Mouse (Mus musculus): Measurements from ENCODE around the gene Fosl1. TPM values are rescaled to one million over a fixed set of nuclear protein-coding genes. Genes with fewer than 3 reads are reported as not detected.
A peak's percentile ranks its signal among the peaks of the same experiment; 100 is the strongest.
"Not testable (repeated sequence)": the region's sequence is repeated elsewhere in the genome, so short reads cannot be mapped to it uniquely, and the experiment has no call there.

The Fosl1 gene
- polyA plus RNA-seq, 1 experiment, result 0.12 TPM

GRCm38 (mm10) chr19:5475069-5475714 lies 27.8 kb downstream of the Fosl1 start:
- 51% methylated on average over 13 of the region's 13 CpGs for WGBS
- no peak for DNase-seq (ENCODE audit: low read depth, low spot score)

DNA sequence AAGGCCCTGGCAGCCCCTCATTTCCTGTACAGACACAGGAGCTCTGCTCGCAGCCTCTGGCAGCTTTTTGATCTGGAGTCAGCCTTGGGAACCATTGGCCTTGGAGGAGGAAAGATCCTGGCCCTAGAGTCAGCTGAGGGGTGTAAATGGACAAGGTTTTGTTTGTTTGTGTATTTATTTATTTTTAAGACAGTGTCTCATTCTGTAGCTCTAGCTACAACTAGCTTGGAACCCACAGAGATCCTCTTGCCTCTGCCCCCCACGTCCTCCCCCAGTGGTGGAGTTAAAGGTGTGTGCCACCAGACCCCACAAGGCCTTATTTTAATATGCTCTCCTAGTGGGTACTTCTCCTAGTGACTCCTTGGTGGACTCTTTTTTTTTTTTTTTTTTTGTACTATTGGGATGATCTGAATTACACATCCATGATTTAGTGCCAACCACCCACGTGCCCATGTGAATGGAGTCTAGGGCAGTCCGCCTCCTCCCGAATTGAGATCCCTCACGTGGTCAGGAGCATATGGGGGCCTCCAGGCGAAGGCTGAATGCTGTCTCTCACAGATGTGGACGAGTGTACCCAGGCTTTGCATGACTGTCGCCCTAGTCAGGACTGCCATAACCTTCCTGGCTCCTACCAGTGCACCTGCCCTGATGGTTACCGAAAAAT lies 29.8 kb downstream of the Fosl1 start:
- DNase-seq (ENCODE audit: low read depth, low spot score), result no peak
- WGBS, result 89% methylated on average over 10 of the region's 10 CpGs

DNA sequence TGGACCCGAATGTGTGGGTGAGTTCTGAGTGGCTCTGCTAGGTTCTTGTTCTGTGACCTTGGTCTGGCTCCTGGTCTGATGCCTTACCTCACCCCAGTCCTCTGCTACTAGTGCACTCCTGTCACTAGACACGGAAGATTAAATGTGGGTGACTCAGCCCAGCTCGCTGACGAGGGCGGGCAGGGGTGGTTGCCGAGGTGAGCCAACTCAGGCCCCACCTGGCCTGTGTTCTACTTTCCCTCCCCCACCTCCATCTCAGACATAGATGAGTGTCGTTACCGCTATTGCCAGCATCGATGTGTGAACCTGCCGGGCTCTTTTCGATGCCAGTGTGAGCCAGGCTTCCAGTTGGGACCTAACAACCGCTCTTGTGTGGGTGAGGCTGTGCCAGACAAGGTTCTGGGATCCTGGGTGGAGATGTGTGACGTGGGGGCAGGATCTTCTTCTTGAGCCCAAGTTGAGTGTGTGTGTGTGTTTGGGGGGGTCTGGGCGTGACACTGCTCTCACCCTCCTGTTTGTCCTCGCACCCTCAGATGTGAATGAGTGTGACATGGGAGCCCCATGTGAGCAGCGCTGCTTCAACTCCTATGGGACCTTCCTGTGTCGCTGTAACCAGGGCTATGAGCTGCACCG lies 30.4 kb downstream of the Fosl1 start:
- DNase-seq (ENCODE audit: low read depth, low spot score), result no peak
- WGBS, result 81% methylated on average over 18 of the region's 18 CpGs

GRCm38 (mm10) chr19:5480016-5480415 lies 32.7 kb downstream of the Fosl1 start:
- no peak for DNase-seq (ENCODE audit: low read depth, low spot score)
- WGBS, result 63% methylated on average over 10 of the region's 10 CpGs

GRCm38 (mm10) chr19:5481398-5481797 lies 34.1 kb downstream of the Fosl1 start:
- 88% methylated on average over 10 of the region's 10 CpGs for WGBS
- no peak for DNase-seq (ENCODE audit: low read depth, low spot score)

DNA sequence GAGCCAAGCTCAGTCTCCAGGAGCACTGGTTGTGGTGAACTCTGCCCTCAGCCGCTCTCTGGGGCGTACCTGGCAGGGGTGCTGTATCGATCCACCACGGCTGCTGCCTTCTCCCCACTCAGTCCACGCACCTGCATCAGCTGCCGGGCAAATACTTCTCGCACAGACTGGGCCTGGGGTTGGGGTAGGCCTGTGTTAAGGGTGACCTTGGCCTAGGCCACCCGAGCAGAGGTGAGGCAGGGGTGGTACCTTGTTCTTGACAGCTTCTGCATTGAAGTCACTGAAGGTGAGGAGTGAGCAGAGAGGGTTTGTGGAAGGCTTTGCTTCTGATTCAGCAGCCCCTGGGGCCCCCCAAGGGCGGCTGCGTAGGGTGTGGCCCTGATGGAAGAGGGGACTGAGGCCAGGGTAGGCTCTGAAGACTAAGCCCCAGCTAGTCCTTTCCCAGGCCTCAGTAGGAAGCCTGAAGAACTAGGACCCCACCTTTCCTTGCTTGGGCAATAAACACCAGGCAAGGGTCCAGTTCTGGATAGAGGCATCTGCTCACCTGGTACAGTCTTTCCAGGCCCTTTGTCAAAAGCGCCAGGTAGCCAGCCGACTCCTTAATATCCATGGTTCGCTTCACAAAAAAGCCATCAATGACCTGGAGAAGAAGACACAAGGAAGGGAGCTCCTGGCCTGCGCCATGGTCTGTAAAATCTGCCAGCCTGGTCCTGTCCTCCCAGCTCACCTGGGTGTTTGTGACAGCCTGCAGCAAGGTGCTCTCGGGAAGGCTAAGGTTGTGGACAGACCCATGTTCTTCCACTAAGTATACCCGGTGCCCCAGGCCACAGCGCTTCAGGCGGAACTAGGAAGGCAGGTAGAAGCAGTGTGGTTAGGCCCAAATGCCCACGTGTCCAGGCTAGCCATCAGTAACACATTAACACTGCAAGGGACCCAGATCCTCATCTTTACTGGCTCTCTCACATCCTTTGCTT lies 36.3 kb downstream of the Fosl1 start:
- WGBS, result 84% methylated on average over 19 of the region's 19 CpGs
- no peak for DNase-seq (ENCODE audit: low read depth, low spot score)

- no peak for DNase-seq (ENCODE audit: low read depth, low spot score)
- 92% methylated on average over 5 of the region's 5 CpGs for WGBS
These were observed 37.1 kb downstream of the Fosl1 start for GRCm38 (mm10) chr19:5484496-5484895.

- 87% methylated on average over 8 of the region's 8 CpGs for WGBS
- DNase-seq (ENCODE audit: low read depth, low spot score), result no peak
These were observed 38.0 kb downstream of the Fosl1 start for GRCm38 (mm10) chr19:5485371-5485770.

DNA sequence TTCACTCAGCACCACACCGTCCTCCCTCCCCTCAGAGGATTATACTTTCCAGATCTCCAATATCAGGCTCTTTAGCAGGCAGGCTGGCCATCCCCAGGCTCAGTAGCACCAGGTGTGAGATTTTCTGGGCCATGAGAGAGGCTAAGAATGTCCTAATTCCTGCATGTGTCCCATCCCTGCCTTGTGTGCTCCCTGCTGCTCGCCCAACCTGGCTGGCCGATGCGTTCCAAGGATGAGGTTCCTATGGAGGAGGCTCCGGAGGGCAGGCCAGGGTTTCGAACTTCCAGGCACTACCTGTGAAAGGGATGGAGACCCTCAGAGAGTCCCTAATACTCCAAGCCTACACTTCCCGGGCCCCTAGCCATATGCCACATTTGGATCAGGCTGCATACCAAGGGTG lies 38.5 kb downstream of the Fosl1 start:
- WGBS, result 92% methylated on average over 7 of the region's 7 CpGs
- DNase-seq (ENCODE audit: low read depth, low spot score), result no peak

DNA sequence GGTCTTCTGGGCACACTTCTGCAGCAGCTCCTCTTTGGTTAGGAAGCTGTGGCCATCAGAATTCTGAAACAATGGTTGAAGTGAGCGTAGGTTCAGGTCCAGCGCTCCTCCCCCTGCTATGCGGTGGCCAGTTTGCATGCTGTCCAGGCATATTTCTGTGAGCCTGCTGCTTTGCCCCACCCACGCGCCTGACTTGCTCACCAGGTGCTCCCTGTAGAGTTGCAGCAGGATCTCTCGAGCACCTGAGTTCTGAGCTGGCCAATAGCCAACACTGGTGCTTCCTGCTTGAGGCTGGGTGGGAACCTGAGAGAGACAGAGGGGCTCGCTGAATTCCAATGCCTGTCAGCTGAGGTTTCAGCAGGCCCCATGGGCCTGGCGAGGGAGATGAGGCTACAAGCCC lies 38.9 kb downstream of the Fosl1 start:
- WGBS, result 53% methylated on average over 8 of the region's 8 CpGs
- DNase-seq (ENCODE audit: low read depth, low spot score), result no peak

DNA sequence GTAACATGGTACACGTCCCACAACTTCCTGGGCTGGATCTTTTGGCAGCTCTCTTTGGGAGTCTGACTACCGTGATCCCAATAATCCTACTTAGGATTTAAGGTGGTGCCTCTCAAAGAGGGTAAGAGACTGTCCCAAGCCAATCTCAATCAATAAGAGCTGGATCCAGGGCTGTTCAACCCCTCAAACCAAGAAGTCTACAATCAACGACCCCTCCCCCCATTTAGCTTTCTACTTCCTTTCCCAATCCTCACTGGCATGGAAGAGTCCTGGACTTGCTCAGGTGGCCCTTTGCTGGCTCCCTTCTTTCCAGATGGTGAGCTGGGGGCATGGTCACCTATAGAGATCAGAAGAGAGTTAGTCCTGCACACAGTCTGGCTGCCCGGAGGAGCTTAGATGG lies 39.4 kb downstream of the Fosl1 start:
- DNase-seq (ENCODE audit: low read depth, low spot score), result no peak
- WGBS, result 76% methylated on average over 4 of the region's 4 CpGs

GRCm38 (mm10) chr19:5487768-5488550 lies 40.6 kb downstream of the Fosl1 start, which contains the start of gene Mus81:
Mus81 (minus strand) TSS chr19:5488402.
- WGBS, result under 1% methylated on average over 39 of the region's 39 CpGs

GRCm38 (mm10) chr19:5488878-5489571 lies 41.7 kb downstream of the Fosl1 start:
- WGBS, result under 1% methylated on average over 26 of the region's 26 CpGs
- DNase-seq (ENCODE audit: low read depth, low spot score), result peak; percentile 88

More at GRCm38 (mm10) chr19:5487768-5488550, 40.6 kb downstream of the Fosl1 start, which contains the start of gene Mus81:
- peak; percentile 88 for DNase-seq (ENCODE audit: low read depth, low spot score)

- WGBS, result 11% methylated on average over 10 of the region's 10 CpGs
- not testable (repeated sequence) for DNase-seq (ENCODE audit: low read depth, low spot score)
These were observed 42.4 kb downstream of the Fosl1 start for GRCm38 (mm10) chr19:5489721-5490120.

GRCm38 (mm10) chr19:5490313-5490897 lies 43.1 kb downstream of the Fosl1 start, which contains the start of gene Cfl1:
Cfl1 (plus strand) TSS chr19:5490455.
- peak; percentile 78 for DNase-seq (ENCODE audit: low read depth, low spot score)
- 1% methylated on average over 62 of the region's 62 CpGs for WGBS

- under 1% methylated on average over 59 of the region's 59 CpGs for WGBS
- peak; percentile 83 for DNase-seq (ENCODE audit: low read depth, low spot score)
These were observed 43.8 kb downstream of the Fosl1 start for GRCm38 (mm10) chr19:5490898-5491708.

DNA sequence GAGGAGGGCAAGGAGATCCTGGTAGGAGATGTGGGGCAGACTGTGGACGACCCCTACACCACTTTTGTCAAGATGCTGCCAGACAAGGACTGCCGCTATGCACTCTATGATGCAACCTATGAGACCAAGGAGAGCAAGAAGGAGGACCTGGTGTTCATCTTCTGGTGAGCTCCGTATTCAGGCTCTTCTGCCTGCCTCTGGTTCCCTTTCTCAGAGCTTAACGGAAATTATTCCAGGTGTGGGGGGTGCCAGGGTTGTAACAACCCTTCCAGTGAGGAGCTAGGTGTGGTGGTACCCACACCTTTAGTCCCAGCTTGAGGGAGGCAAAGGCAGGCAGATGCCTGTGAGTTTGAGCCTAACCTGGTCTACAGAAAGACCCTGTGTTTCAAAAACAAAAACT lies 45.3 kb downstream of the Fosl1 start:
- DNase-seq (ENCODE audit: low read depth, low spot score), result no peak
- 74% methylated on average over 4 of the region's 4 CpGs for WGBS

Measured in large intestine, adult 2 months (tissue).